Mouse (Mus musculus) thymus, postnatal 14 days (tissue): ENCODE measurements around the gene Ccin.

Experiments
- DNase-seq: peaks from one replicate; pipeline ENCODE4 v3.0.0; 2021

The Ccin gene

DNA sequence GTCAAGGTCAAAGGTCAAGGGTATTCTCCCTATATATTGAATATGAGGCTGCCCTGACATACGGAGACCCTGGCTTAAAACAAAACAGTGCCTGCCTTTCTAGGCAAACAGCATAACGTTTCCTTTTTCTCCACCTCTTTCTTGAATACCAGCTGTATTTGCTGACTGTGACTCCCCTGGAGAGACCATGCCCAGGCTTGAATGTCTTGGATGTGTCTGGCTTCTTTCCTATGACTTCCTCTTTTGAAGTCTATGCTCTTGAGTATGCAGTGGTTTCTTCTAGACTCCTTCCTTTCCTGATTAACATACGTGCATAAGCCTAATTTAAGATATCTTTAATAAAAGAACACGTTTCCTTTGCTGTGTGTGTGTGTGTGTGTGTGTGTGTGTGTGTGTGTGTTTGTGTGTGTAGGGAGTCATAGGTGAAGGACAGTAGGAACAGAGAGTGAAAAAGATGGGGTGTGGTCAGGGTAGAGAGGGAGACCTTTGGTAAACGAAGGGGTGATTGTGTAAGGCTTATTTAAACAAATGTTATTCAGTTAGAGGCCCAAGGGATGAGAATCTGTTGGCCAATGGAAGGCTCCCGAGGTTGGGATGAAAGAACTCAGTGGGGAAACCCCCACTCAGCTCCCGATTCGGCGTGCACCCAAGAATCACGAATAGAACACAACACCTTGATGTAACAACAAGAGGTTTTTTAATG, 8.2 kb upstream of the Ccin start:
- no peak for DNase-seq

DNA sequence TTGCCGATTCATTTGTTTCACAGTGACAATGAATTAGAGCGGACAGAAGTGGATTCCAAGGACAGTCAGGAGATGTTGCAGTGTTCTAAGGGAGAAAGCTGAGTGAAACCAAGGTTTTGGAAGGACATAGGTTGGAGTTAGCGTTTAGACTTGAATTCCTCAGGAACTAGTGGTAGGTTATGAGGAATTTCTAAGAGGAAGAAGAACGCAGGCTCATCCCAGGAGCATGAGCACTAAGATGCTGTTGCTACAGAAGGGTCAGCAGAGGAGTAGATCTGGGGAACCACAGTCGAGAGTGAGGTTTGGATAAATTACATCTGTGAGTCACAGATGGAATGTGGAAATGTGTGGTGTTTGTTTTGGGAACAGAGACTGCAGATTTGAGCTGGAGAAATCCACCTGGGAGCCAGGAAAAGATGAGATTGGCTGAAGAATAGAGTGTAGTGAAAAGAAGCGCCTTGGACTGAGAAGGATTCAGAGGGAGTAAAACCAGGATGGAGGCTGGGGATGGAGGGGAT, 7.0 kb upstream of the Ccin start:
- DNase-seq, result no peak

DNA sequence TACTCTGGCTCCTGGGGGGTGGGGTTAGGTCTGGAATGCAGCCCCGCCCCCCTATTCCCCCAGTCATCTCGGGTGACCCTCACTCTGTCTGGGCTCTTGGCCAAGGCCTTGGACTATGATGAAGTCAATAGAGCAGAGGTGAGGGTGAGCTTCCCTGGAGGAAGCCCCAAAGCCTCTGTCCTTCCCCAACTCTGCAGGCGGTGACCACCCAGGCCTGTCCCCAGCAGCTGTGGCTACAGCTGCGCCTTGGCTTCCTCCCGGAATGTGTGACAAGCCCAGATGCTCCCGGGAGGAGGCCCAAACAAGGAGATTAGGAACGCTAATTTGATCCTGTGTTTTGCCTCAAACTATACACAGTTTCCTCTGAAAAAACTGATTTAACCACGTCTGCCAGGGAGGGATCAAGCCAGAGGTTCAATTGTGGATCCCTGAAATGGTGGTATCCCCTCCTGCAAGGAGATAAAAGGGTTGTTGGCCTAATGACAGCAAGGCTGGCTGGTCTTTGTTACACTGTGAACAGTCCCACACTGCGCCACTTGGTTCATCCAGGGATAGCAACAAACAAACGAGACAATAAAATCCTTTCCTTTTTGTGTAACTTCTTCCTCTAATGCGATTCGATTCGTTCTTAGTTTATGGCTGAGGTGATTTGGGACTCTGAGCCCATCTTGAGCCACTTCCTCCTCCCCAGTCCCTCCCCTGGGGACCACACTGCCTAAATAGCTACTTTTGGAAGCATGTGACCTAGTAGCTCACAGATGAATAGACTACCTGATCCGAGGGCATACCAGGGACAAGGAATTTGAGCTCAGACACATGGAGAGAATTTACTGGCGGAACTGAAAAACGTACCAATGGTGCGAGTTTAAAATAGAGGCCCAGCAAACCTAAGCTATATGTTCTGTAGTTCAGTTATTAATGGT, 4.5 kb upstream of the Ccin start:
- DNase-seq, result peak; percentile 3

DNA sequence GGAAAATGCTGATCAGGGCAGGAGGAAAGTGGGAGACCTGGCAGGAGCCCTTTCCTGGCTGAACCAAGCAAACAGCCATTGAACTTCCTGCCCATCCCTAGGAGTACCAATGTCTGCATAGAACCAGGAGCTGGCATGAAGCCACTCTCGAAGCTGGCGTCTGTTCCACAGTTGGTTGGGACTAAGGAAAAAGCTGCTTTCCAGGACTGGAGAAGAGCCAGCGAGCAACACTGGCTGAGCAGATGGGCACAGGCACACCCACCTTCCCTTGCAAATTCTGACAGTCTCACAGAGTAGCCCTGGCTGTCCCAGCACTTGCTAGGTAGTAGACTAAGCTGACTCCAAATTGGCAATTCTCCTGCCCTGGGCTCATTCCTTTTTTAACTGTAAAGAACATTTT, 3.5 kb upstream of the Ccin start:
- peak; percentile 1 for DNase-seq

DNA sequence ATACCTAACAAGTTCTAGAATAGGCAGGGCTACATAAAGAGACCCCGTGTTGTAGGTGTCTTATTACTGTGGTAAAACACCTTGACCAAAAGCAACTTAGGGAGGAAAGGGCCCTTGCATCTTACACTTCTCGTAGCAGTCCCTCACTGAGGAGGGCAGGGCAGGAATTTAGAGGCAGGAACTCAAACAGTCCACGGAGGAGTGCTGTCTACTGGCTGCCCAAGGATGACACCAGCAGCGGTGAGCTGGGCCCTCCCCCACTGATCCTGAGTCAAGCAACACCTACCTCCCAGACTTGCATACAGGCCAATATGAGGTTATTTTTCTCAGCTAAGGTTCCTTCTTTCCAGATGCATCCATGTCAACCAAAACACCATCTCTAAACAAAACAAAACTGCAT, 3.0 kb upstream of the Ccin start:
- no peak for DNase-seq

DNA sequence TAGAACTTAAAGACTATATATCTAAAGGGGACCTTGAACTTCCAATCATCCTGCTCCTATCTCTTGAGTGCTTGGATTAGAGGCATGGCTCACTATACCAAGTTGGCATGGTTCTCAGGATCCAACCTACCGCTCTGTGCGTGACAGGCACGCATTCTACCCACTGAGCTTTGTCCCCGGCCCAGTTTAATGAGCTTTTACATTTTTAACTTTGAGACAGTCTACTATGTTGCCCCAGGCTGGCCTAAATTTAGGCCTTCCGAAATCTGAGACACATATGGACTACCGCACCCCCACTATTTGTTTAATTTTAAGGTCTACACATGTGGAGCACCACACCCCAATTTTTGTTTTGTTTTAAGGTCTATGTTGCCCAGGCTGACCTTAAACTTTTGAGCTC, 2.4 kb upstream of the Ccin start:
- no peak for DNase-seq

DNA sequence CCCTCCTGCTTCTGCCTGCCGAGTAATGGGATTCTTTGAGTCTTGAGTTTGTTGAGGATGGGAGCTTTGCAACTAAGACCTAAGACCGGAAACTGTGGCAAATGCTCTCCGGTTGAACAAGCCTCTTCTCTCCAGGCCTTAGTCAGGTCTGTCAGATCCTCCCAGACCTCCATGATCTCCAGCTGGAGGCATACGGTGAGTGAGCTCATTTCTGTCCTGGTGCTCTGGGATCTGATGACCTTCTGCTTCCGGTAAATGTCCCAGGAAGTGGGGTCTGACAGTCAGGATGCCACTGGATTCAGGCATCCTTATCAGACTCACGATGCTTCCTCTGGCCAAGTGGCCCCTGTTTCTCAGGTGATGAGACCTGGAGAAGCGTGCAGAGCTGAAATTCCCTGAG, 2.0 kb upstream of the Ccin start:
- DNase-seq, result no peak

DNA sequence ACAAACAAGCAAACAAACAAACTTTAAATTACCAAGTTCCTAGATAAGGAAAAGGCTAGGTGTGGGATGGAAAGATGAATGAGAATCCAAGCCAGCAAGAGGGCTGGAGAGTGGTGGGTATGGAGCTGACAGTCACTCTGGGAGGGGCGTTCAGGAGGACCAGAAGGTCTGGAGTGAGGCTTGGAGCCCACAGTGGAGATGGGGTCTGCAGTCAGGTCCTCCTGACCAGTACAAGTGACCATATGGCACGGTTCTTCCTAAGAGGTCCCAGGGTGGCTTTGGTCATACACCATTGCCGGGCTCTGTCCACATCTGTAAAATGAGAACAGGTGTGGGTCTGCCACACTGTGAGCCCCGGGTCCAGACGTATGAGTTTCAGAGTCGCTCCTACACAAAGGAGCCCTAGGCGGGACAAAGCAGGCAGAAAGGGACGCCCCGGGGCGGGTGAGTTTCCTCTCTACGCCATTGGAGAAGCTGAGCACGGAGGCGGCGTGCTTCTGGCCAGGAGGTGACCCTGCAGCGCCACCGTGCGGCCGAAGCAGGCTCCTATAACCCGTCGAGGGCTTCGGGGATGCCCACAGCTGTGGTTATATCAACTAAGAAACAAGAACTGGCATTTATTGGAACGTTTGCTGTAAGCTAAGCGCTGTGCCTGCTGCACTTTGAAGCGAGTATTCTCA, 1.1 kb upstream of the Ccin start:
- peak; percentile 97 for DNase-seq

DNA sequence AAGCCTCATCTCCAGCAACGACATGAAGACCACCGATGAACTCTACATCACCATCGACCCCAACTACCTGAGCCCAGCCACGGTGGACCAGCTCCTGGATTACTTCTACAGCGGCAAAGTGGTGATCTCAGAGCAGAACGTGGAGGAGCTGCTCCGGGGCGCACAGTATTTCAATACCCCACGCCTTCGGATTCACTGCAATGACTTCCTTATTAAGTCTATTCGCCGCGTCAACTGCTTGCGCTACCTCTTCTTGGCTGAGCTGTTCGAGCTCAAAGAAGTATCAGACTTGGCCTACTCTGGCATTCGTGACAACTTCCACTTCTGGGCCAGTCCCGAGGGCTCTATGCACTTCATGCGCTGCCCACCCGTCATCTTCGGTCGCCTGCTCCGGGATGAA, 473 bp downstream of the Ccin start:
- DNase-seq, result no peak

DNA sequence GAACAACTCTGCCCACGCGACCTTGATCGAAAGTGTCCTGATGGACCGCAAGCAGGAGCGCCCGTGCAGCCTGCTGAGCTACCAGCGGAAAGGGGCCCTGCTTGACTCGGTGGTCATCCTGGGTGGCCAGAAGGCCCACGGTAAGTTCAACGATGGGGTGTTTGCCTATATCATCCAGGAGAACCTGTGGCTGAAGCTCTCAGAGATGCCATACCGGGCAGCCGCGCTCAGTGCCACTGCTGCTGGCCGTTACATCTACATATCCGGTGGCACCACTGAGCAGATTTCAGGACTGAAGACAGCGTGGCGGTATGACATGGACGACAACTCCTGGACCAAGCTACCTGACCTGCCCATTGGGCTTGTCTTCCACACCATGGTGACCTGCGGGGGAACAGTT, 1.0 kb downstream of the Ccin start:
- no peak for DNase-seq

DNA sequence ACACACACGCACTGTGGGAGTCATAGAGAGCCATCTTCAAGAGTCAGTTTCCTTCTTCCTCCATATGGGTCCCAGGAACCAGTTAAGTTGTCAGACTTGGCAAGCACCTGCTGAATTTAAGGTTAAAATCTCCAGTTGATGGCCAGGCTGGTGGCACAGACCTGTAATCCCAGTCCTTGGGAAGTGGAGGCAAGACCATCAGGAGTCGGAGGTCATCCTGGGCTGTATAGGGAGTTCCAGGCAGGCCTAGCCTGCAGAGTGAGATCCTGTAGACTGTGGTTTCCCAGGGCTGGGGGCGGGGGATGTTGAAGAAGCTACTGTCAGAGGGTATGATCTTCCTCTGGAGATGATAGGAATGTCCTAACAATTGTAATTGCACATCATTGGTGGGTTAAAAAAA, 5.7 kb downstream of the Ccin start:
- no peak for DNase-seq

DNA sequence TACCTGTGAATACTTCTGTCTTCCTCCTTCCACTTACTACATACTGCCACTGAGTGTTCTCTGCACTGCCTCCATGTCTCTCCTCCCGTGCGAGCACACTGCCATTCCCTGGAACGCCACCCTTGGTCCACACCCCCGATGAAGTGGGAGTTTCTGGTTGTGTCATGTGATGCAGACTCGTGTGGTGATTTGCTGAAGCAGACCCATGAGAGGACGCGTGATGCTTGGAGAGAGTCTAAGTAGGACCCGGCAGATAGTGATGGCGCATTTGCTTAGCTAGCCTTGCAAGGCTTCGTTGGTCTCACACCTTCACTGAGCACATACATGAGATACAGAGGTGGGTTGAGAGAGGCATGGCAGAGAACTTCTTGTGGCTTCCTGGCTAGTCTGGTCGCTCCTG, 9.8 kb downstream of the Ccin start:
- no peak for DNase-seq

DNA sequence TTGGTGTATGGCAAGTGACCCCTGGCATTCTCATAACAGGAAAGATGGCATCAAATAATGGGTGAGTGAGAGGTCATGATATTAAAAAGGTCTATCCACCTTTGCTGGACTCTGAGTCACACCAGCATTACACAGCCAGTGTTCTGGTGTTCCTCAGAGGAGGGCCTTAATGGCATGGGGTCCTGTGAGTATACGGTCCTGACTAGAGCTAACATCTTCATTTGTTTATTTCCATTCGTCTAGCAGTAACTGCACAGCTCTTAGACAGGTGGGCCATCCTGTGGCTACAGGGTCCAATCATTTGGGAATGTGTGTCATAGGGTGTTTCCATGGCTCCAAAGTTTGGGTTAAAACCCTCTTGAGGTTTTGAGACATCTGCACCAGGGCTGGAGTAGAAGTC, 11.1 kb downstream of the Ccin start:
- peak; percentile 1 for DNase-seq

DNA sequence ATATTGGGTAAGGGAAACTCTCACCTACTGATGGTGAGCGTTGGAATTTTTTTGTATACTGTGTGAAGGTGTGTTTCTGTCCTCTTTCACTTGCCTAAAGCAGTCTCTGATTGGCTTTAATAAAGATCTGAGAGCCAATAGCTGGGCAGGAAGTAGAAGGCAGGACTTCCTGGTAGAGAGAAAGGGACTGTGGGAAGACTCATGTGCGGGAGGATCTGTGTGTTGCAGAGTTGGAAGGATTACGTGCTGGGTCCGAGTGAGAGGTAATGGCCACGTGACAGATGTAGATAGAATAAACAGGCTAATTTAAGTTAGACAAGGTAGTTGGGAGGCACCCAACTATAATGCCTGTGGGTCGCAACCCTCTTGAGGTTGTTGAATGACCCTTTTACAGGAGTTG, 20.3 kb downstream of the Ccin start:
- no peak for DNase-seq

DNA sequence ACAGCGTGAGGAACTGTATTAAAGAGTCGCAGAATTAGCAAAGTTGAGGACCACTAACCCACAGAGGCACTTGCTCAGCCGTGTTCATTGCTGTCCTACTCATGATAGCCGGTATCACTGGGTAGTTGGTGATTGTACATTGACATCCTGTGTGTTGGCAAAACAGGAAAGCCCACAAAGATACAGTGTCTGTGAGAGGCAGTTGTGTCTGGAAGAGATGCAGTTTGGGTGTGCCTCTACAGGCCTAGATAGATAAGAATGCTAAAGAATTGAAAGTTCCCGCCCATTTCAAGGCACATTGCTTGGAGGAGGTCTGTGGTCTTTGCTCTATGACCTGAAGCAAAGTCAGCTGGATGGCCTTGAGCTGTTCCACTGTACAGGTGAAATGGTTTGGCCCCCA, 20.8 kb downstream of the Ccin start, which contains the start of gene Clta:
TSS of gene Clta (plus strand) at position 327 of the 400 bp plus-strand sequence.
- DNase-seq, result no peak

DNA sequence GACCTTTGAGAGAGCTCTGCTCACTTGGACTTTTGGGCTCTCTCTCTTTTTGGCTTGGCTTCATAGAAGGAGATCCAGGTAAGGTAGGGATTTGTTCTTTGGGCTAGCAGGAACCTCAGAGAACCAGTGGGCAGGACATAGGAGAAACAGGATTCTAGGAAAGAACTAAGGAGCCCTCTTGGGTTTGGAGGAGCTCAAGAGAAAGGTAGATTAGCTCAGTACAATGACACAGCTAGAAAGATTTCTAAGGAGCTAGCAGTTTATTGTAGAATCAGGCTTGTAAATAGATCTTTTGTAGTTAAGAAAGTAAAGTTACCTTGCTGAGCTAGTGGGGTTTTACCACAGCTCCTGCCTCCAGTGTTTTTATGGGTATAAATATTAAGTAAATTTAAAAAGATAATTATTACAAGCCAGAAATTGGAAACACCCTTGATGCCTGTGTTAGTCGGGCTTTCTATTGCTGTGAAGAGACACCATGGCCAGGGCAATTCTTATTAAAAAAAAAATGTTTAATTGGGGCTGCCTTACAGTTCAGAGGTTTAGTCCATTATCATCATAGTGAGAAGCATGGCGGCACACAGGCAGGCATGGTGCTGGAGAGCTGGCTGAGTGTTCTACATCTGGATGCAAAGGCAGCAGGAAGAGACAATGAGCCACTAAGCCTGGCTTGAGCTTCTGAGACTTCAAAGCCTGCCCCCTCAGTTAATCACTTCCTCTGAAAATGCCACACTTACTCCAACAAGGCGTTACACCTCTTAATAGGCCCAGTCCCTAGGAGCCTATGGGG, 21.5 kb downstream of the Ccin start:
- no peak for DNase-seq

DNA sequence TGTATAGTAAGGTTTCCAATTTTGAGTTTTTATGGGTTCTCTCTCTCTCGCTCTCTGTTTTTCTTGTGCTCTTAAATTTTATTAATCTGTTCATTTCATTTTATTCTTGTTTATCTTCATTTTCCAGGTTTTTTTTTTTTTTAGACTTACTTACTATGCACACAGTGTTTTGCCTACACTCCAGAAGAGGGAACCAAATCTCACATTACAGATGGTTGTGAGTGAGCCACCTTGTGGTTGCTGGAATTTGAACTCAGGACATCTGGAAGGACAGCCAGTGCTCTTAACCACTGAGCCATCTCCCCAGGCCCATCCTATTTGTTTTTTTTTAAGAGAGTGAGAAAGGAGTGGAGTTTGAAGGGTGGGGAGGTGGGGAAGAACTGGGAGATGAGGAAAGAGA, 26.9 kb downstream of the Ccin start:
- no peak for DNase-seq

DNA sequence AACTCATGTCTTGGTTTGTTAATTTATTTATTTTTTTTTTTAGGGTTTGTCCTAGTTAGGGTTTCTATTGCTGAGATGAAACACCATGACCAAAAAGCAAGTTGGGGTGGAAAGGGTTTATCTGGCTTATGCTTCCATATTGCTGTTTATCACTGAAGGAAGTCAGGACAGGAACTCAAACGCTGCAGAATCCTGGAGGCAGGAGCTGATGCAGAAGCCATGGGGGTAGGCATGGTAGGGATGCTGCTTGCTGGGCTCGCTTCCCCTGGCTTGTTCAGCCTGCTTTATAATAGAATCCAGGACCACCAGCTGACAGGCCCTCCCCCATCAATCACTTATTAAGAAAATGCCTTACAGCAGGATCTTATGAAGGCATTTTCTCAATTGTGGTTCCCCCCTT, 27.6 kb downstream of the Ccin start:
- no peak for DNase-seq

DNA sequence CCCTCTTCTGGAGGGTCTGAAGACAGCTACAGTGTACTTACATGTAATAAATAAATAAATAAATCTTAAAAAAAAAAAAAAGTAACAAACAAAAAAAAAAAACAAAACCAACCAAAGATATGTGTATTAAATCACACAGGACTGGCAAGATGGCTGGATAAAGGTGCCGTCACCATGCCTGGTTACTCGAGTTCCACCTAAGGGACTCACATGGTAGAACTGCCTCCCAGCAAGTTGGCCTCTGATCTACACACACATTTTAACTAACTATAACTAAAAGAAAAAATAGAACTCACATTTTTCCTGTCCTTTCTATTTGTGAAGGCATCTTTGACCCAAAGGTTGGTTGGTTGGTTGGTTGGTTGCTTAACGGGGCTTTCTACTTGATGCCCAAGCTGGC, 28.5 kb downstream of the Ccin start:
- no peak for DNase-seq

DNA sequence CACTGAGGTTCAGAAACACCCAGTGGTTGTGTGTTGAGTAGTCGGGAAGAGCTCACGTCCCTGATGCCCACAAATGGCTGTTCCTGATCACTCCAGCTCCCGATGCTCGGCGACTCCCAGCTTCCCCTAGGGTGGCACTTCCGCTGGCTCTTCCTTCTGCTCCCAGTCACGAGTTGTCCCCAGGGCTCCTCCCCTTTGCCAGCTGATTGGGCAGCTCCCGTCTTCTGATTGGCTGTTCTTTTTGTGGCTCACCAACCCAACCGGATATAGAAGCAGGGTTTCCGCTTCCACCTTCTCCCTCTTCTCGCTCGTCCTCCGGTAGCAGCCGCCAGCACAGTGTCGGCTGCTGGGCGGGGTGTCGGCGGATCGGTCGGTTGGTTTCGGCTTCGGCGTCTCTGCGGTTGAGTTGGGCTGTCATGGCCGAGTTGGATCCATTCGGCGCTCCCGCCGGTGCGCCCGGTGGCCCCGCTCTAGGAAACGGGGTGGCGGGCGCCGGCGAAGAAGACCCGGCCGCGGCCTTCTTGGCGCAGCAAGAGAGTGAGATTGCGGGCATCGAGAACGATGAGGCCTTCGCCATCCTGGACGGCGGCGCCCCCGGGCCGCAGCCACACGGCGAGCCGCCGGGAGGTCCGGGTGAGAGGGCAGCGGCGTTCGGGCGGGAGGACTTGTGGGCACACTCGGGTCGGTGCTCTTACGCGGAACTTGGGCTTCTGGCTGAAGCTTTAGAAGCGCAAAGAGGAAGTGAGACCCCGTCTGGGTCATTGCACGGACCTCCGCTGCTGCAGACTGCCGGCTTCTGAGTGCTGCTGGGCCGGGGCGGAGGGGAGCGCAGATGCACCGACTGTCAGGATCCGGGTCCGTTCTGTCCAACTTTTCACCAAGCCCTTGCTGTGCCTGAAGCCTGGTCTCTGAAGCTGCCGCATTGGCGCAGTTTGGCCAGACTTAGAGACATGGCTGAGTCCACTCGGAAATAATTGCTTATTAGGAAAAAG, 29.4 kb downstream of the Ccin start:
- peak; percentile 90 for DNase-seq

DNA sequence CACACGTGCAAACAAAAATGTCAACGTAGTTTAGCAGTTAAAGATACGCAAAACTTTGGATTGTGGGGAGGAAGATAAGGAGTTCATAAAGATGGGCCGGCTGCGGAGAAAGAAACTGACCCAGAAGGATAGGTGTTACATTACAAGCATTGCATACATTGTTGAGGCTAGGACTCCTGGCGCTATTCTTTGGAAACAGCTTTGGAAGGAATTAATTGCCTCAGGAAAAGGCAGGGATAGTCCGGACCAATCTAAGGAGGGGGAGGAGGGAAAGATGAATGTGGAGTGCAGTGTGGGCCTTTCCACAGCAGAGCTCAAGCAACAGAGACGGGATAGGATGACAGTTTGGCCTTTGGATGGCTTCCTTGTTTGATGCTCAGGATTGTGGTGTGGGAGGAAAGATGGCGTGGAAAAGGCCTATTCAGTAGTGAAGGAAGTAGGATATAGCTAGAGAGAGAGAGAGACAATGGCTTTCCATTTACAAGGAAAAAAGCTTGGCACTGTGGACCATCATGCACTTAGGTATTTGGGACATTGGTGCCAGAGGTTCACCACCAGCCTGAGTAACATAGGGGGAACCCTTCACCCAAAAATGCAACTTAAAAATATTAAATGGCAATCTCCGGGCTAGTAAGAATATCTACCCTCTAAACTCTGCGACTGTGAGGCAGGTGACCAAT, 30.2 kb downstream of the Ccin start:
- DNase-seq, result no peak
